Mouse (Mus musculus): ENCODE results near the gene Spindoc. TPM values are rescaled to one million over a fixed set of nuclear protein-coding genes. Genes with fewer than 3 reads are reported as not detected.

Gene Spindoc
- polyA plus RNA-seq (2014; fragmentation: Illumina TruSeq; extraction: RNeasy Lipid Tissue Mini Kit (QIAGEN cat#74804); ENCODE audit: low read depth, low replicate concordance), result 0.29 TPM

GRCm38 (mm10) chr19:7382903-7383865, at the start of gene Spindoc:
Spindoc (minus strand) TSS chr19:7382994.

GRCm38 (mm10) chr19:7416834-7417735, 34.3 kb upstream of the Spindoc start, which contains the start of gene 2700081O15Rik:
2700081O15Rik (plus strand) TSS chr19:7417625.

GRCm38 (mm10) chr19:7341512-7342397, 41.0 kb downstream of the Spindoc start, which contains the start of gene Mark2:
Mark2 (minus strand) TSS chr19:7341860.

Other genes starting within 250 kb of the Spindoc start
- gene Otub1, start 176.7 kb downstream of the Spindoc start, polyA plus RNA-seq (2014; fragmentation: Illumina TruSeq; extraction: RNeasy Lipid Tissue Mini Kit (QIAGEN cat#74804); ENCODE audit: low read depth, low replicate concordance), result 15.7 TPM
- 131 TPM for gene Cox8a, start 165.4 kb downstream of the Spindoc start, polyA plus RNA-seq (2014; fragmentation: Illumina TruSeq; extraction: RNeasy Lipid Tissue Mini Kit (QIAGEN cat#74804); ENCODE audit: low read depth, low replicate concordance)
- gene Naa40, start 141.8 kb downstream of the Spindoc start, polyA plus RNA-seq (2014; fragmentation: Illumina TruSeq; extraction: RNeasy Lipid Tissue Mini Kit (QIAGEN cat#74804); ENCODE audit: low read depth, low replicate concordance), result 4.1 TPM
- gene Rcor2, start 115.7 kb downstream of the Spindoc start, polyA plus RNA-seq (2014; fragmentation: Illumina TruSeq; extraction: RNeasy Lipid Tissue Mini Kit (QIAGEN cat#74804); ENCODE audit: low read depth, low replicate concordance), result not detected
- gene Mark2, start 41.1 kb downstream of the Spindoc start, polyA plus RNA-seq (2014; fragmentation: Illumina TruSeq; extraction: RNeasy Lipid Tissue Mini Kit (QIAGEN cat#74804); ENCODE audit: low read depth, low replicate concordance), result 6.3 TPM
- 0.98 TPM for gene 2700081O15Rik, start 34.6 kb upstream of the Spindoc start, polyA plus RNA-seq (2014; fragmentation: Illumina TruSeq; extraction: RNeasy Lipid Tissue Mini Kit (QIAGEN cat#74804); ENCODE audit: low read depth, low replicate concordance)
- gene Rtn3, start 100.3 kb upstream of the Spindoc start, polyA plus RNA-seq (2014; fragmentation: Illumina TruSeq; extraction: RNeasy Lipid Tissue Mini Kit (QIAGEN cat#74804); ENCODE audit: low read depth, low replicate concordance), result 142 TPM
- gene Atl3, start 111.0 kb upstream of the Spindoc start, polyA plus RNA-seq (2014; fragmentation: Illumina TruSeq; extraction: RNeasy Lipid Tissue Mini Kit (QIAGEN cat#74804); ENCODE audit: low read depth, low replicate concordance), result 93.3 TPM
- gene Pla2g16, start 174.5 kb upstream of the Spindoc start, polyA plus RNA-seq (2014; fragmentation: Illumina TruSeq; extraction: RNeasy Lipid Tissue Mini Kit (QIAGEN cat#74804); ENCODE audit: low read depth, low replicate concordance), result 2.4 TPM
- not detected for gene Lgals12, start 224.2 kb upstream of the Spindoc start, polyA plus RNA-seq (2014; fragmentation: Illumina TruSeq; extraction: RNeasy Lipid Tissue Mini Kit (QIAGEN cat#74804); ENCODE audit: low read depth, low replicate concordance)
- gene Hrasls5, start 229.5 kb upstream of the Spindoc start, polyA plus RNA-seq (2014; fragmentation: Illumina TruSeq; extraction: RNeasy Lipid Tissue Mini Kit (QIAGEN cat#74804); ENCODE audit: low read depth, low replicate concordance), result not detected